Mouse (Mus musculus): ENCODE data around the gene Gosr1. TPM values are rescaled to one million over a fixed set of nuclear protein-coding genes. Genes with fewer than 3 reads are reported as not detected.
"Not testable (repeated sequence)": the region's sequence is repeated elsewhere in the genome, so short reads cannot be mapped to it uniquely, and the experiment has no call there.

Gosr1 gene
- polyA plus RNA-seq, 1 experiment, result 14.0 TPM

- peaks cover 7% of the 10 kb centered on the region for H3K4me1 ChIP-seq (ENCODE audit: control insufficient read depth, insufficient read depth, low read length)
- H3K4me3 ChIP-seq (ENCODE audit: control insufficient read depth, low read depth, low read length), result no peak overlapping the region
- H3K36me3 ChIP-seq (ENCODE audit: control insufficient read depth, insufficient read depth, low read length), result no peaks in the 10 kb centered on the region
- no peak overlapping the region for H3K27ac ChIP-seq (ENCODE audit: control insufficient read depth, insufficient read depth, low read depth, low read length)
- H3K27me3 ChIP-seq (ENCODE audit: control insufficient read depth, insufficient read depth, low read length), result no peaks in the 10 kb centered on the region
- TF ChIP-seq CTCF (IDR thresholded peaks at IDR 0.05; ENCODE audit: control insufficient read depth, insufficient read depth, insufficient replicate concordance, low read depth, low read length), result no peak
- TF ChIP-seq POLR2A (IDR thresholded peaks at IDR 0.05; ENCODE audit: control insufficient read depth, low read depth, low read length), result no peak
Measured at GRCm38 (mm10) chr11:76708881-76709280, 54.5 kb downstream of the Gosr1 start.

DNA sequence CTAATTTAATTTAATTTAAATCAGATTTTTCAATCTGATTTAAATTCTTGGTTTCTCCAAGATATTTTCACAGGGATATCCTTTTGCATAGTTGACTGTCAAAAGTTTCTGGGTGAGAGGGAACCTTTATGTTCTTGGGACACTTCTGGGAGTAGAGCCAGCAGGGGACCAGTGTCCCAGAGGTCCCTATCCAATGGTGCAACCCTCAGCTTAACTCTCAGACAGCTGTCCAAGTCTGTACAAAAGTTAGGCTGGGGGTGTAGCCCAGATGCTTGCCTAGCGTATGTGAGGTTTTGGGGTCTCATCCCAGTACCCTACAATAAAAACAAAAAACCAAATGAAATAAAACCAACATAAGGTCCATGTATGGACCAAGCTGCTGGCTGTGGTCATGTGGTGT lies 55.3 kb downstream of the Gosr1 start:
- Histone ChIP-seq H3K4me1 (ENCODE audit: control insufficient read depth, insufficient read depth, low read length) (peaks cover 7% of the 10 kb centered on the region), H3K4me3 (ENCODE audit: control insufficient read depth, low read depth, low read length) (no peak overlapping the region), H3K27me3 (ENCODE audit: control insufficient read depth, insufficient read depth, low read length) (no peaks in the 10 kb centered on the region), H3K27ac (ENCODE audit: control insufficient read depth, insufficient read depth, low read depth, low read length) (no peak overlapping the region), H3K36me3 (ENCODE audit: control insufficient read depth, insufficient read depth, low read length) (no peaks in the 10 kb centered on the region)
- TF ChIP-seq POLR2A (IDR thresholded peaks at IDR 0.05; ENCODE audit: control insufficient read depth, low read depth, low read length) (no peak), CTCF (IDR thresholded peaks at IDR 0.05; ENCODE audit: control insufficient read depth, insufficient read depth, insufficient replicate concordance, low read depth, low read length) (no peak)

DNA sequence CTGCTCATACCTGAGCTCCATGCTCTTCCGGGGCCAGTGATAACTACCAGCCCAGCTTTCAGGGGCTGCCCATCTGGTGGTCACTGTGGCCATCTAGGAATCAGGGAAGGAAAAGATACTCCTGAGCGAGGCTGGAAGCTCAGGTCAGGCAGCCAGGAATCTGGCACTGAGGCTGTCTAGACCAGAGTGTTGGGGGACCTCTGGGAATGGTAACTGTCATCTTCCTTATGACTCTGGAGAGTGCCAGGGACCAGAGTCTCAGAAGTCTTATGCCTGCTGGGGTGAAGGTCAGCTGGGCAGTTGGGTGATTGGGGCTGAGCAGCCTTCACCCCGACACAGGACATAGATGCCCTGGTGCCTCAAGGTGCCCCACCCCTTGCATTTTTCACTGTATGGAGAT lies 55.7 kb downstream of the Gosr1 start:
- H3K4me1 ChIP-seq (ENCODE audit: control insufficient read depth, insufficient read depth, low read length), result peaks cover 7% of the 10 kb centered on the region
- no peaks in the 10 kb centered on the region for H3K36me3 ChIP-seq (ENCODE audit: control insufficient read depth, insufficient read depth, low read length)
- H3K27me3 ChIP-seq (ENCODE audit: control insufficient read depth, insufficient read depth, low read length), result no peaks in the 10 kb centered on the region
- no peak for TF ChIP-seq POLR2A (IDR thresholded peaks at IDR 0.05; ENCODE audit: control insufficient read depth, low read depth, low read length)
- no peak for TF ChIP-seq CTCF (IDR thresholded peaks at IDR 0.05; ENCODE audit: control insufficient read depth, insufficient read depth, insufficient replicate concordance, low read depth, low read length)
- no peak overlapping the region for H3K27ac ChIP-seq (ENCODE audit: control insufficient read depth, insufficient read depth, low read depth, low read length)
- H3K4me3 ChIP-seq (ENCODE audit: control insufficient read depth, low read depth, low read length), result no peak overlapping the region

GRCm38 (mm10) chr11:76699626-76700025 lies 63.8 kb downstream of the Gosr1 start:
- TF ChIP-seq POLR2A (IDR thresholded peaks at IDR 0.05; ENCODE audit: control insufficient read depth, low read depth, low read length) (no peak), CTCF (IDR thresholded peaks at IDR 0.05; ENCODE audit: control insufficient read depth, insufficient read depth, insufficient replicate concordance, low read depth, low read length) (no peak)
- peaks cover 13% of the 10 kb centered on the region for H3K4me1 ChIP-seq (ENCODE audit: control insufficient read depth, insufficient read depth, low read length)
- no peak overlapping the region for H3K27ac ChIP-seq (ENCODE audit: control insufficient read depth, insufficient read depth, low read depth, low read length)
- peak overlapping the region; percentile 21; the same call in 1 of the 2 replicates for H3K4me3 ChIP-seq (ENCODE audit: control insufficient read depth, low read depth, low read length)
- H3K27me3 ChIP-seq (ENCODE audit: control insufficient read depth, insufficient read depth, low read length), result no peaks in the 10 kb centered on the region; the same call in 1 of the 2 replicates
- H3K36me3 ChIP-seq (ENCODE audit: control insufficient read depth, insufficient read depth, low read length), result no peaks in the 10 kb centered on the region

DNA sequence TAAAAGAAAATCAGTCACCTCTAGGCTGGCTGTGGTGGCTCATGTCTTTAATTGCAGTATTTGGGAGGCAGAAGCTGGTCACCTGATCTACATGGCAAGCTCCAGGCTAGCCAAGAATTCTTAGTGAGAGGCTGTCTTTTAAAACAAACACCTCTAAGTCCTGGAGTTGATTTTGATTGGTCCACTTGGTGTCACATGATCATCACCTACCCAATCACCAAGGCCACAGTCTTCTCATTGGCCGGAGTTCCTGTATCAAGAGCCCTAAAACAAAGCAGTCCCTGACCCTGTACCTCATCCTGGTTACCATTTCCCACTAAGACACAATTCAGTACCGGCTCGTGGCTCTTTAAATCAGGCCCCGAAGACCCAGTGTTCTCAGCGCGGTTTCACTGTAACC lies 67.6 kb downstream of the Gosr1 start:
- no peaks in the 10 kb centered on the region; the same call in 1 of the 2 replicates for H3K27me3 ChIP-seq (ENCODE audit: control insufficient read depth, insufficient read depth, low read length)
- no peak for TF ChIP-seq CTCF (IDR thresholded peaks at IDR 0.05; ENCODE audit: control insufficient read depth, insufficient read depth, insufficient replicate concordance, low read depth, low read length)
- TF ChIP-seq POLR2A (IDR thresholded peaks at IDR 0.05; ENCODE audit: control insufficient read depth, low read depth, low read length), result no peak
- peak overlapping the region; percentile 39 for H3K4me3 ChIP-seq (ENCODE audit: control insufficient read depth, low read depth, low read length)
- H3K36me3 ChIP-seq (ENCODE audit: control insufficient read depth, insufficient read depth, low read length), result no peaks in the 10 kb centered on the region
- peaks cover 13% of the 10 kb centered on the region for H3K4me1 ChIP-seq (ENCODE audit: control insufficient read depth, insufficient read depth, low read length)
- no peak overlapping the region for H3K27ac ChIP-seq (ENCODE audit: control insufficient read depth, insufficient read depth, low read depth, low read length)

DNA sequence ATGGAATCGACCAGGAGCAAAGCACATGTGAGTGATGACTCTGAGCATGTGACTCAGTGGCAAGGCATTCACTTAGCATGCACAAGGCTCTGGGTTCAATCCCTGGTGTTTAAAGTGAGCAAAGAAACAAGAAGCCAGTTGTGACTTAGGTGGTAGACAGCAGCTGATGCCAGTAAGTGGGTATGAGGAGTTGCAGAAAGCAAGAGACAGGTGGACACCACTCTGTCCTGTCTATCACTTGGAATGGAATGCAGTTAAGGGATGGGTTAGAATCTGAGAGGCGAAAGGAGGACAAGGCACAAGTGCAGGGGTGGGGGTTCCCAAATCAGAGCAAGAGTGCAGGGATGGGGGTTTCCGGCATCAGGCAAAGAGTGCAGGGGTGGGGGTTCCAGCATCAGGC lies 71.3 kb downstream of the Gosr1 start:
- H3K36me3 ChIP-seq (ENCODE audit: control insufficient read depth, insufficient read depth, low read length), result no peaks in the 10 kb centered on the region
- H3K4me1 ChIP-seq (ENCODE audit: control insufficient read depth, insufficient read depth, low read length), result peaks cover 5% of the 10 kb centered on the region; the same call in 1 of the 2 replicates
- no peaks in the 10 kb centered on the region; the same call in 1 of the 2 replicates for H3K27me3 ChIP-seq (ENCODE audit: control insufficient read depth, insufficient read depth, low read length)
- no peak for TF ChIP-seq CTCF (IDR thresholded peaks at IDR 0.05; ENCODE audit: control insufficient read depth, insufficient read depth, insufficient replicate concordance, low read depth, low read length)
- no peak for TF ChIP-seq POLR2A (IDR thresholded peaks at IDR 0.05; ENCODE audit: control insufficient read depth, low read depth, low read length)
- no peak overlapping the region for H3K4me3 ChIP-seq (ENCODE audit: control insufficient read depth, low read depth, low read length)
- H3K27ac ChIP-seq (ENCODE audit: control insufficient read depth, insufficient read depth, low read depth, low read length), result no peak overlapping the region

GRCm38 (mm10) chr11:76685604-76686003 lies 77.8 kb downstream of the Gosr1 start:
- H3K4me3 ChIP-seq (ENCODE audit: control insufficient read depth, low read depth, low read length), result no peak overlapping the region
- H3K27ac ChIP-seq (ENCODE audit: control insufficient read depth, insufficient read depth, low read depth, low read length), result no peak overlapping the region
- TF ChIP-seq POLR2A (IDR thresholded peaks at IDR 0.05; ENCODE audit: control insufficient read depth, low read depth, low read length), result no peak
- no peaks in the 10 kb centered on the region for H3K36me3 ChIP-seq (ENCODE audit: control insufficient read depth, insufficient read depth, low read length)
- no peaks in the 10 kb centered on the region for H3K4me1 ChIP-seq (ENCODE audit: control insufficient read depth, insufficient read depth, low read length)
- no peaks in the 10 kb centered on the region for H3K27me3 ChIP-seq (ENCODE audit: control insufficient read depth, insufficient read depth, low read length)

GRCm38 (mm10) chr11:76679508-76679907 lies 83.9 kb downstream of the Gosr1 start, which contains the start of gene Trarg1:
TSS of gene Trarg1 (plus strand) at chr11:76679808.
- H3K27ac ChIP-seq (ENCODE audit: control insufficient read depth, insufficient read depth, low read depth, low read length); H3K4me1 ChIP-seq (ENCODE audit: control insufficient read depth, insufficient read depth, low read length); H3K36me3 ChIP-seq (ENCODE audit: control insufficient read depth, insufficient read depth, low read length); H3K4me3 ChIP-seq (ENCODE audit: control insufficient read depth, low read depth, low read length); H3K27me3 ChIP-seq (ENCODE audit: control insufficient read depth, insufficient read depth, low read length): not testable (repeated sequence)

Other genes starting within 250 kb of the Gosr1 start
- gene Abr, start 141.3 kb downstream of the Gosr1 start, polyA plus RNA-seq (2012; rRNA removed), result 6.6 and 7.9 TPM in 2 replicates
- gene Bhlha9, start 91.1 kb downstream of the Gosr1 start, polyA plus RNA-seq (2012; rRNA removed), result 0.49 and 0.66 TPM in 2 replicates
- gene Trarg1, start 83.8 kb downstream of the Gosr1 start, polyA plus RNA-seq (2012; rRNA removed), result 0.19 and 0.34 TPM in 2 replicates
- 9.5 and 10.4 TPM in 2 replicates for gene Cpd, start 83.4 kb upstream of the Gosr1 start, polyA plus RNA-seq (2012; rRNA removed)
- gene Tmigd1, start 138.6 kb upstream of the Gosr1 start, polyA plus RNA-seq (2012; rRNA removed), result not detected in 2 replicates
- gene Blmh, start 161.2 kb upstream of the Gosr1 start, polyA plus RNA-seq (2012; rRNA removed), result 7.2 and 7.3 TPM in 2 replicates
- gene Slc6a4, start 235.0 kb upstream of the Gosr1 start, polyA plus RNA-seq (2012; rRNA removed), result 1.0 and 1.7 TPM in 2 replicates